Mouse (Mus musculus) lung, adult 10 weeks (tissue): ENCODE data around the gene Zfx. TPM values are rescaled to one million over a fixed set of nuclear protein-coding genes. Genes with fewer than 3 reads are reported as not detected.

ENCODE experiments used
- polyA plus RNA-seq: library from polyadenylated mRNA; stranded (reverse); fragments of 350-450 nt; fragmentation: Illumina TruSeq; extraction: RNeasy Lipid Tissue Mini Kit (QIAGEN cat#74804); gene quantifications from one replicate; pipeline ENCODE4 v1.2.3, GENCODE M21; 2014; ENCODE audit warnings: low read depth, low replicate concordance; ENCODE audit not compliant: insufficient read depth

Zfx gene
- polyA plus RNA-seq = 8.3 TPM

DNA sequence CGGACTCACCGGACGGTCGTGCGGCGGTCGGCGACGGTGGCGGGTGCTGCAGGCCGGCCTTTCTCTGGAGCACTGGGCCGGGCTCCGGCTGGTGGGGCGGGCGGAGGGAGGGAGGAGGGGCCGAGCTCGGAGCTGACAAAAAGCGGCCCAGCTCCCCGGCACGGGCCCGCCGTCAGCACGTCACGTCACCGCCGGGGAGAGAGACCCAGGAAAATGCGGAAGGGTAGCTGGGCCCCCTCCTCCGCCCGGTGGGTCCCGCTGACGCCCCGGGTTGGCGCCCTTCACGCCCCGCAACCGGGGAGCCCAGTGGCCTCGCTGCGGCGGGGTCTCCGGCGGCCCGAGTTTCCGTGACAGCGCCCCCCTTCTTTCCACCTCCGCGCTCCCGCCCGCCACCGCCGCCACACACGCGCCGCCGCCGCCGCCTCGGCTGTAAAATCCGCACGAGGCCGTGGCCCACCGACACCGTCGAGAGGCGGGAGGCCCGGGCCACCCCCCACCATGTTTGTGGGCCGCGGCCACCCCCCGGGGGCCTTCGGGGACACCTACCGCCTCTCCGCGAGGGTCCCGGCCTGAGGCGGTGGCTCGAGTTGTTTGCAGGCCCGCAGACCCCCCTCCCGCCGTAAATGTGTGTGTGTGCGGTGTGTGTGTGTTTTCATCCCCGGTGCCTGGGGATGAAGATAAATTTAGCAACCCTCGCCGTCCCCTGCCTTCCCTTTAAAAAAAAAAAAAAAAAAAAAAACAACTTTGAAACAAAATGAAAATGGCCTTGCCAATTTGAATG lies at the start of gene Zfx:
TSS of gene Zfx (minus strand) at position 644 of the 781 bp plus-strand sequence.

Other genes with a start within 250 kb of the Zfx start
- 0.08 TPM for gene AU015836, start 155.0 kb downstream of the Zfx start, polyA plus RNA-seq
- 68.5 TPM for gene Eif2s3x, start 89.2 kb upstream of the Zfx start, polyA plus RNA-seq
- 2.3 TPM for gene Klhl15, start 110.9 kb upstream of the Zfx start, polyA plus RNA-seq
- not detected for gene Fam90a1b, start 243.1 kb upstream of the Zfx start, polyA plus RNA-seq
- gene Apoo, start 243.4 kb upstream of the Zfx start, polyA plus RNA-seq = 28.1 TPM